Mouse (Mus musculus): Measurements from ENCODE around the gene Scaf4. TPM values are rescaled to one million over a fixed set of nuclear protein-coding genes. Genes with fewer than 3 reads are reported as not detected.

Gene Scaf4
- polyA plus RNA-seq, 1 experiment from 2014 or later, result 17.3 TPM

DNA sequence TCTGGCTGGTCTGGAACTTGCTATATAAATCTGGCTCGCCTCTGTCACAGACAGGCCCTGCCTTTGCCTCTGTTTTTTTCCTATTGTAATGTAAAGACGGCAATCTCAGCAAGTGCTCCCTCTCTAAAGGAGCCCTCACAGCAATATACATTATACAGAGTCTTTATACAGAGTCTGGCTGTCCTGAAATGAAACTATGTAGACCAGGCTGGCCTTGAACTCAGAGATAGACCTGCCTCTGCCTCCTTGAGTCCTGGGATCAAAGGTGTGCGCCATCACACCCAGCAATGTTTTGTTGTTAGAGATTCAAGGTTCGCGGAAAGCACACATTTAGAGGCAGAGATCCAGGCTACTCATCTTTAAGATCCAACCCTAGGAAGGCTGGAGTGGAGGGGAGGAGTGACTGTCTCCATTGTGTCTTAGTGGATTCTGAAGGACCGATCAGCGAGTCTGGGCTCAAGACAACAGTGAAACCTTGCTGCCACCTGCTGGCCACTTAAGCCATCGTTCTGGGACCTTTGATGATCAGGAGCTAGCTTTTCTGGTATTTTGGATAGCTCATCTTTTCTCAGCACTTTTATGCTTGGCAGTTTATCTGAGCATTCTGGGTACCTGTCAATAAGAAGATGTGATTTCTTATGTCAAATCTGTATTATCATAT is 98.2 kb downstream of the Scaf4 start:
- 48% methylated on average over 8 of the region's 8 CpGs for WGBS
- H3K27ac ChIP-seq, result no peak overlapping the region

GRCm38 (mm10) chr16:90184135-90184534 is 100.2 kb downstream of the Scaf4 start:
- DNase-seq (ENCODE audit: low spot score), result no peak
- Histone ChIP-seq H3K36me3 (ENCODE audit: insufficient read depth, low read length) (no peaks in the 10 kb centered on the region), H3K4me1 (replicated peaks; ENCODE audit: insufficient read depth, low read length) (0 out of 2 replicates have a peak, but pooled peaks cover 3% of the 10 kb centered on the region), H3K9me3 (replicated peaks; ENCODE audit: low read length) (no peaks in the 10 kb centered on the region), H3K27me3 (ENCODE audit: insufficient read depth, low read length) (no peaks in the 10 kb centered on the region), H3K9ac (ENCODE audit: low read depth, low read length) (no peak overlapping the region), H3K27ac (no peak overlapping the region), H3K4me3 (replicated peaks; ENCODE audit: low read depth, low read length) (no peak overlapping the region), H3K4me2 (ENCODE audit: low read length) (no peak overlapping the region)
- WGBS, result 56% methylated on average over 6 of the region's 6 CpGs
- no peak for TF ChIP-seq CTCF (IDR thresholded peaks at IDR 0.05; ENCODE audit: low read depth)
- ATAC-seq (replicated peaks; ENCODE audit: low FRiP score, low read depth), result no peak

More for the DNA sequence above, 98.2 kb downstream of the Scaf4 start:
- Histone ChIP-seq H3K4me2 (ENCODE audit: low read length) (no peak overlapping the region), H3K36me3 (ENCODE audit: insufficient read depth, low read length) (no peaks in the 10 kb centered on the region), H3K9ac (ENCODE audit: low read depth, low read length) (no peak overlapping the region), H3K9me3 (replicated peaks; ENCODE audit: low read length) (no peaks in the 10 kb centered on the region), H3K4me3 (replicated peaks; ENCODE audit: low read depth, low read length) (no peak overlapping the region), H3K4me1 (replicated peaks; ENCODE audit: insufficient read depth, low read length) (0 out of 2 replicates have a peak, but pooled peaks cover 3% of the 10 kb centered on the region), H3K27me3 (ENCODE audit: insufficient read depth, low read length) (no peaks in the 10 kb centered on the region)
- peak; percentile 93 for DNase-seq (ENCODE audit: low spot score)
- TF ChIP-seq CTCF (IDR thresholded peaks at IDR 0.05; ENCODE audit: low read depth), result peak; percentile 97
- ATAC-seq (replicated peaks; ENCODE audit: low FRiP score, low read depth), result no peak

DNA sequence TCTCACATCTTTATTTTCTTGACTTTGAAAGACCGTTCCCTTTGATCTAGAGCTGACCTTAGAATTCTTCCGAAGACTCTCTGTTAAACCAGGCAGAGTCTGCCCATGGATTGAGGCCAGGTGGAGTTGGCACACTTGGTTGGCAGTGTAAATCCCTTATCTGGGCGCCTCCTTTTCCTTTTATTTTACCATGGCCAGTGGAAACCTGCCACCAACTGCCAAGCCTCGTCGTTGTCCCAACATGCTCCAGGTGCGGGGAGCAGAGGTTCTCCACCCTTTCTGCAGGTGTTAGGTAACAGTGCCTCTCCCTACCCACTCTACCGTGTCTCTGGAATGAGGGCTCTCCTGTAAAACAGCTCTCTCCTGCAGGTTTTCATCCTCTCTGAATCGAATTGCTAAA is 102.6 kb downstream of the Scaf4 start:
- Histone ChIP-seq H3K27ac (no peak overlapping the region), H3K4me3 (replicated peaks; ENCODE audit: low read depth, low read length) (no peak overlapping the region), H3K9me3 (replicated peaks; ENCODE audit: low read length) (no peaks in the 10 kb centered on the region), H3K9ac (ENCODE audit: low read depth, low read length) (no peak overlapping the region), H3K27me3 (ENCODE audit: insufficient read depth, low read length) (no peaks in the 10 kb centered on the region), H3K36me3 (ENCODE audit: insufficient read depth, low read length) (no peaks in the 10 kb centered on the region), H3K4me2 (ENCODE audit: low read length) (no peak overlapping the region), H3K4me1 (replicated peaks; ENCODE audit: insufficient read depth, low read length) (no peaks in the 10 kb centered on the region)
- ATAC-seq (replicated peaks; ENCODE audit: low FRiP score, low read depth) (no peak), DNase-seq (ENCODE audit: low spot score) (no peak)
- 70% methylated on average over 8 of the region's 8 CpGs for WGBS
- TF ChIP-seq CTCF (IDR thresholded peaks at IDR 0.05; ENCODE audit: low read depth), result no peak

GRCm38 (mm10) chr16:90180975-90181374 is 103.3 kb downstream of the Scaf4 start:
- Histone ChIP-seq H3K4me2 (ENCODE audit: low read length) (no peak overlapping the region), H3K36me3 (ENCODE audit: insufficient read depth, low read length) (no peaks in the 10 kb centered on the region), H3K27ac (no peak overlapping the region), H3K9me3 (replicated peaks; ENCODE audit: low read length) (no peaks in the 10 kb centered on the region), H3K4me1 (replicated peaks; ENCODE audit: insufficient read depth, low read length) (no peaks in the 10 kb centered on the region), H3K9ac (ENCODE audit: low read depth, low read length) (no peak overlapping the region), H3K4me3 (replicated peaks; ENCODE audit: low read depth, low read length) (no peak overlapping the region), H3K27me3 (ENCODE audit: insufficient read depth, low read length) (no peaks in the 10 kb centered on the region)
- ATAC-seq (replicated peaks; ENCODE audit: low FRiP score, low read depth) (no peak), DNase-seq (ENCODE audit: low spot score) (no peak)
- TF ChIP-seq CTCF (IDR thresholded peaks at IDR 0.05; ENCODE audit: low read depth), result no peak
- WGBS, result 83% methylated on average over 6 of the region's 6 CpGs

GRCm38 (mm10) chr16:90179892-90180291 is 104.4 kb downstream of the Scaf4 start:
- no peak overlapping the region for H3K4me3 ChIP-seq (replicated peaks; ENCODE audit: low read depth, low read length)
- no peaks in the 10 kb centered on the region for H3K4me1 ChIP-seq (replicated peaks; ENCODE audit: insufficient read depth, low read length)
- no peaks in the 10 kb centered on the region for H3K27me3 ChIP-seq (ENCODE audit: insufficient read depth, low read length)
- TF ChIP-seq CTCF (IDR thresholded peaks at IDR 0.05; ENCODE audit: low read depth), result no peak
- 82% methylated on average over 5 of the region's 5 CpGs for WGBS
- no peak overlapping the region for H3K27ac ChIP-seq
- no peak overlapping the region for H3K9ac ChIP-seq (ENCODE audit: low read depth, low read length)
- H3K9me3 ChIP-seq (replicated peaks; ENCODE audit: low read length), result no peaks in the 10 kb centered on the region
- DNase-seq (ENCODE audit: low spot score), result no peak
- ATAC-seq (replicated peaks; ENCODE audit: low FRiP score, low read depth), result no peak
- H3K36me3 ChIP-seq (ENCODE audit: insufficient read depth, low read length), result no peaks in the 10 kb centered on the region
- no peak overlapping the region for H3K4me2 ChIP-seq (ENCODE audit: low read length)

- TF ChIP-seq CTCF (IDR thresholded peaks at IDR 0.05; ENCODE audit: low read depth), result no peak
- no peak overlapping the region for H3K4me3 ChIP-seq (replicated peaks; ENCODE audit: low read depth, low read length)
- no peak overlapping the region for H3K27ac ChIP-seq
- ATAC-seq (replicated peaks; ENCODE audit: low FRiP score, low read depth) (no peak), DNase-seq (ENCODE audit: low spot score) (no peak)
- H3K36me3 ChIP-seq (ENCODE audit: insufficient read depth, low read length), result no peaks in the 10 kb centered on the region
- H3K27me3 ChIP-seq (ENCODE audit: insufficient read depth, low read length), result no peaks in the 10 kb centered on the region
- H3K9me3 ChIP-seq (replicated peaks; ENCODE audit: low read length), result no peaks in the 10 kb centered on the region
- WGBS, result 90% methylated on average over 3 of the region's 3 CpGs
- no peak overlapping the region for H3K4me2 ChIP-seq (ENCODE audit: low read length)
- no peaks in the 10 kb centered on the region for H3K4me1 ChIP-seq (replicated peaks; ENCODE audit: insufficient read depth, low read length)
- H3K9ac ChIP-seq (ENCODE audit: low read depth, low read length), result no peak overlapping the region
Measured at GRCm38 (mm10) chr16:90178404-90178803, 105.9 kb downstream of the Scaf4 start.

GRCm38 (mm10) chr16:90177425-90177824 is 106.9 kb downstream of the Scaf4 start:
- H3K27me3 ChIP-seq (ENCODE audit: insufficient read depth, low read length), result no peaks in the 10 kb centered on the region
- H3K4me2 ChIP-seq (ENCODE audit: low read length), result no peak overlapping the region
- H3K27ac ChIP-seq, result no peak overlapping the region
- ATAC-seq (replicated peaks; ENCODE audit: low FRiP score, low read depth) (no peak), DNase-seq (ENCODE audit: low spot score) (no peak)
- WGBS, result 78% methylated on average over 8 of the region's 8 CpGs
- no peaks in the 10 kb centered on the region for H3K4me1 ChIP-seq (replicated peaks; ENCODE audit: insufficient read depth, low read length)
- H3K9me3 ChIP-seq (replicated peaks; ENCODE audit: low read length), result no peaks in the 10 kb centered on the region
- no peak overlapping the region for H3K9ac ChIP-seq (ENCODE audit: low read depth, low read length)
- no peak overlapping the region for H3K4me3 ChIP-seq (replicated peaks; ENCODE audit: low read depth, low read length)
- H3K36me3 ChIP-seq (ENCODE audit: insufficient read depth, low read length), result no peaks in the 10 kb centered on the region
- no peak for TF ChIP-seq CTCF (IDR thresholded peaks at IDR 0.05; ENCODE audit: low read depth)
